Mouse (Mus musculus) midbrain, postnatal 0 days (tissue): Measurements from ENCODE around the gene Gfi1b. TPM values are rescaled to one million over a fixed set of nuclear protein-coding genes. Genes with fewer than 3 reads are reported as not detected.

Source experiments
- ATAC-seq: fragments of 200-750 bp; cut with Nextera tagmentation; 2 replicates; pipeline ENCODE4 v1.8.0; 2017; ENCODE audit warnings: moderate number of reproducible peaks, mild to moderate bottlenecking, moderate TSS enrichment, moderate library complexity; ENCODE audit not compliant: low FRiP score
- DNase-seq: peaks from one replicate; pipeline ENCODE4 v3.0.0-alpha.2; 2015; ENCODE audit warnings: low spot score
- H3K27ac ChIP-seq: fragments of 300-500 bp; sonication (generic); 2 replicates; pipeline ENCODE4 v1.5.1; 2014; ENCODE audit warnings: low read depth, mild to moderate bottlenecking, low read length, mixed read lengths
- H3K27me3 ChIP-seq: fragments of 300-500 bp; sonication (generic); 2 replicates; pipeline ENCODE4 v1.6.1; 2014; ENCODE audit warnings: low read length, control low read depth, mixed read lengths; ENCODE audit not compliant: insufficient read depth
- H3K36me3 ChIP-seq: fragments of 300-500 bp; sonication (generic); 2 replicates; pipeline ENCODE4 v1.6.1; 2014; ENCODE audit warnings: low read length, control low read depth, mixed read lengths; ENCODE audit not compliant: insufficient read depth
- H3K4me1 ChIP-seq: fragments of 300-500 bp; sonication (generic); 2 replicates; pipeline ENCODE4 v1.6.1; 2014; ENCODE audit warnings: mild to moderate bottlenecking, control low read depth, antibody characterized with exemption, low read length, mixed read lengths; ENCODE audit not compliant: insufficient read depth
- H3K4me2 ChIP-seq: fragments of 300-500 bp; sonication (generic); 2 replicates; pipeline ENCODE4 v1.6.1; 2014; ENCODE audit warnings: low read depth, mild to moderate bottlenecking, low read length, mixed read lengths; ENCODE audit not compliant: poor library complexity, severe bottlenecking
- H3K4me3 ChIP-seq: fragments of 300-500 bp; sonication (generic); 2 replicates; pipeline ENCODE4 v1.5.1; 2014; ENCODE audit warnings: low read depth, mild to moderate bottlenecking, low read length, moderate library complexity
- H3K9ac ChIP-seq: fragments of 300-500 bp; sonication (generic); replicated peaks from 2 replicates; pipeline ENCODE4 v1.6.1; 2014; ENCODE audit warnings: mild to moderate bottlenecking, low read length, moderate library complexity, mixed read lengths; ENCODE audit not compliant: poor library complexity, severe bottlenecking
- H3K9me3 ChIP-seq: fragments of 300-500 bp; sonication (generic); 2 replicates; pipeline ENCODE4 v1.6.1; 2016; ENCODE audit warnings: low read length, control low read depth
- CTCF ChIP-seq: IDR thresholded peaks from 2 replicates; pipeline ENCODE4 v1.5.1; 2016; ENCODE audit warnings: antibody characterized with exemption, mild to moderate bottlenecking
- WGBS: fragments of 180-500 bp; shearing (Covaris S2); extraction: QIAGEN DNeasy Blood & Tissue Kit; methylation state at CpG from one replicate; pipeline ENCODE4 v1.1.7; 2014; 5-methylcytosine and 5-hydroxymethylcytosine counted together
- polyA plus RNA-seq: library from polyadenylated mRNA; unstranded; fragments of >200 nt; fragmentation: Nextera tagmentation; extraction: Ambion mirVana; gene quantifications from 2 replicates; pipeline ENCODE4 v1.2.1, GENCODE M21; 2015
- total RNA-seq: library from RNA; depleted of rRNA; stranded (reverse); fragments of >200 nt; gene quantifications from 2 replicates; pipeline ENCODE4 v1.2.3, GENCODE M21; 2014; rRNA removed

Gfi1b gene
- total RNA-seq, result not detected in 2 replicates
- polyA plus RNA-seq, result not detected in 2 replicates

GRCm38 (mm10) chr2:28621664-28622171 is at the start of gene Gfi1b:
Gfi1b (minus strand) TSS chr2:28621982.
- H3K4me3 ChIP-seq, result no peak within 1 kb of the TSS
- H3K27ac ChIP-seq, result no peak within 1 kb of the TSS
- H3K4me1 ChIP-seq, result no peaks in the 10 kb centered on the region
- DNase-seq, result no peak
- no peak for TF ChIP-seq CTCF
- H3K9ac ChIP-seq, result no peak within 1 kb of the TSS
- 5% methylated on average over 16 of the region's 16 CpGs for WGBS
- no peak for ATAC-seq
- H3K9me3 ChIP-seq, result no peaks in the 10 kb centered on the region
- peaks cover 12% of the 10 kb centered on the region; the same call in 1 of the 2 replicates for H3K27me3 ChIP-seq
- H3K4me2 ChIP-seq, result peak within 1 kb of the TSS; percentile 2; the same call in 1 of the 2 replicates
- no peaks in the 10 kb centered on the region for H3K36me3 ChIP-seq

- ATAC-seq (no peak), DNase-seq (no peak)
- Histone ChIP-seq H3K4me3 (no peak overlapping the region), H3K9ac (no peak overlapping the region), H3K36me3 (peaks cover 62% of the 10 kb centered on the region), H3K4me2 (no peak overlapping the region), H3K9me3 (no peaks in the 10 kb centered on the region), H3K27me3 (no peaks in the 10 kb centered on the region), H3K27ac (no peak overlapping the region), H3K4me1 (no peaks in the 10 kb centered on the region)
- TF ChIP-seq CTCF, result no peak
- 90% methylated on average over 2 of the region's 2 CpGs for WGBS
Measured at GRCm38 (mm10) chr2:28671438-28671837, 49.7 kb upstream of the Gfi1b start.

- DNase-seq (no peak), ATAC-seq (no peak)
- Histone ChIP-seq H3K27me3 (no peaks in the 10 kb centered on the region), H3K4me2 (no peak overlapping the region), H3K9ac (no peak overlapping the region), H3K4me3 (no peak overlapping the region), H3K4me1 (no peaks in the 10 kb centered on the region), H3K27ac (no peak overlapping the region), H3K36me3 (peaks cover 62% of the 10 kb centered on the region), H3K9me3 (no peaks in the 10 kb centered on the region)
- TF ChIP-seq CTCF, result no peak
- 90% methylated on average over 3 of the region's 3 CpGs for WGBS
Measured at GRCm38 (mm10) chr2:28665818-28666217, 44.0 kb upstream of the Gfi1b start.

GRCm38 (mm10) chr2:28662891-28663290 is 41.1 kb upstream of the Gfi1b start:
- peaks cover 54% of the 10 kb centered on the region for H3K36me3 ChIP-seq
- no peak overlapping the region for H3K4me2 ChIP-seq
- no peaks in the 10 kb centered on the region for H3K9me3 ChIP-seq
- TF ChIP-seq CTCF, result no peak
- 90% methylated on average over 3 of the region's 3 CpGs for WGBS
- no peaks in the 10 kb centered on the region for H3K4me1 ChIP-seq
- H3K4me3 ChIP-seq, result no peak overlapping the region
- DNase-seq, result no peak
- no peaks in the 10 kb centered on the region for H3K27me3 ChIP-seq
- no peak overlapping the region for H3K9ac ChIP-seq
- H3K27ac ChIP-seq, result no peak overlapping the region
- ATAC-seq, result no peak

GRCm38 (mm10) chr2:28656216-28656615 is 34.4 kb upstream of the Gfi1b start:
- Histone ChIP-seq H3K4me2 (no peak overlapping the region), H3K9ac (no peak overlapping the region), H3K4me1 (no peaks in the 10 kb centered on the region), H3K27me3 (no peaks in the 10 kb centered on the region), H3K4me3 (no peak overlapping the region), H3K27ac (no peak overlapping the region), H3K36me3 (peaks cover 27% of the 10 kb centered on the region), H3K9me3 (no peaks in the 10 kb centered on the region)
- ATAC-seq, result no peak
- 80% methylated on average over 8 of the region's 8 CpGs for WGBS
- TF ChIP-seq CTCF, result no peak
- no peak for DNase-seq

- Histone ChIP-seq H3K9ac (no peak overlapping the region), H3K4me2 (no peak overlapping the region), H3K4me1 (no peaks in the 10 kb centered on the region), H3K4me3 (no peak overlapping the region), H3K27me3 (no peaks in the 10 kb centered on the region), H3K27ac (no peak overlapping the region), H3K9me3 (no peaks in the 10 kb centered on the region), H3K36me3 (peaks cover 26% of the 10 kb centered on the region)
- TF ChIP-seq CTCF, result peak; percentile 51
- WGBS, result 56% methylated on average over 2 of the region's 2 CpGs
- ATAC-seq (no peak), DNase-seq (no peak)
Measured at GRCm38 (mm10) chr2:28654295-28654694, 32.5 kb upstream of the Gfi1b start.
